Mouse (Mus musculus): ENCODE measurements around the gene Pdcd6. TPM values are rescaled to one million over a fixed set of nuclear protein-coding genes. Genes with fewer than 3 reads are reported as not detected.

The Pdcd6 gene
- total and polyA plus RNA-seq, 2 experiments from 2014 or later, result 60.3 to 90.8 TPM

DNA sequence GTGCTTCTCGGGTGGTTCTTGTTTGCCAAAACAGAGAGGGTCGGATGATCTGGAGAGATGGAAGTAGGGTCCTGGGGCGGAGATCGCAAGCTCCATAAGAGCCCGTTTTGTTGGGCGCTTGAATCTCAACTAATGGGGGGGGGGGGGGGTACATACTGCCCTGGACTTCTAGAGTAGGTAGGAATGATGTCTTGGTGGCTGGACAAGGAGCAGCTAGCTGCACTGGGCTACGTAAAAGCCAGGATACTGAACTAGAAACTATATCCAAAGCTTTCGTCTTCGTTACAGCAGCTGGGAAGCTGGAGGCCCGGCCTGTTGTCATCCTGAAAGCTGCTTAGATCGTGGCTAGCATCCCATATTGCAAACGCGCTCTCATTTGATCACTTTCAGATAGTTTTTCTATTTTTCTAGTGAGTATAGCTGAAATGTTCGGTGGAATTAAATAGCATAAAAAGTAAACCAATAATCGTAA lies 33.1 kb upstream of the Pdcd6 start:
- no peaks in the 10 kb centered on the region for H3K9me3 ChIP-seq (replicated peaks; ENCODE audit: control insufficient read depth, low read length)
- no peak for DNase-seq (ENCODE audit: low spot score)
- peak overlapping the region; percentile 89 for H3K4me3 ChIP-seq (ENCODE audit: low read depth, low read length)
- peak; percentile 22; the same call in 1 of the 2 replicates for ATAC-seq (ENCODE audit: insufficient read depth, low read depth)
- 1% methylated on average over 15 of the region's 15 CpGs for WGBS
- H3K27ac ChIP-seq (ENCODE audit: low read depth), result peak overlapping the region; percentile 99
- H3K9ac ChIP-seq (replicated peaks; ENCODE audit: low read depth, low read length), result peak overlapping the region; percentile 93
- H3K27me3 ChIP-seq (ENCODE audit: control insufficient read depth, insufficient read depth, low read length), result no peaks in the 10 kb centered on the region
- H3K36me3 ChIP-seq (replicated peaks; ENCODE audit: control insufficient read depth, insufficient read depth, low read length), result peaks cover 20% of the 10 kb centered on the region; the same call in 1 of the 2 replicates
- H3K4me2 ChIP-seq (ENCODE audit: low read depth, low read length), result peak overlapping the region; percentile 83
- H3K4me1 ChIP-seq (ENCODE audit: control insufficient read depth, insufficient read depth), result peaks cover 13% of the 10 kb centered on the region
- TF ChIP-seq EP300 (IDR thresholded peaks at IDR 0.05; ENCODE audit: low read depth) (no peak), CTCF (IDR thresholded peaks at IDR 0.05; ENCODE audit: low read depth) (no peak)

DNA sequence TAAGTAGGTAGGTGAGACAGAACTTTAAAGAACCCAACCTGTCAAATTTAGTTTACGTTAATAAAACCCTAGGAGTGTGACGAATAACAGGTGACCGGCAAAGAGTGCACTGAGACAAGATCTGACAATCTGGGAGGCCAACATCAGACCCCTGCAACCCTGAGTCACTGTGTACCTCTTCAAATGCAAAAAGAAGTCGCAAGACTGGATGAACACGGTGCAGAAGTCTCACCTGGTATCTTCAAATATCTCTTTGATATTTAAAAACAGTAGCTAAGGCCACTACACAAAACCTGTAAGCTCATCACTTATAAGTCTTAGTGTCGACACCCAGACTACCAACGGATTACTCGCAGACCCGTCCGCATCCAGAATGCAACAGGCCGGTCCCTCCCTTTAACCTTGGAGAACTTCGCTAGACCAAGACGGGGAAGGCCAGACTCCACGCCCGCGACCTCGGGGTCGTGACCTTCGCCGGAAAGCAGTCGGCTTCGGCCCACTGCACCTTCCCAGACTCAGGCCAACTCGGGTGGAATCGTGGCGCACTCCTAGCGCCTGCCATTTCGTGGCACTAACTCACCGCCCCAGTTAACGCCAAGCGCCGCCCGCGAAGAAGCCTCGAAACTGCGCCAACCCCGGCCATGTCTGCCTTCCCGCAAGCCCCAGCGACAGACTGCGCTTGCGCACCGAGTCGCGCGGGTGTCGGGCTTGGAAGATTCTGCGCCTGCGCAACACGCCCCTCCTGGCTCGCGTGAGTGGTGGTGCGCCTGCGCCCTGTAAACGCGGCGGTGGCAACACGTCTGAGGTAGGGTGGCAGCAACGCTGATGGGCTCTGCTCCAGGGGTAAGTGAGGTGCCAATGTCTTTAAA lies 32.4 kb upstream of the Pdcd6 start, which contains the start of the genes Sdha and Ccdc127:
TSS of gene Sdha (minus strand) at position 715 of the 869 bp plus-strand sequence.
TSS of gene Ccdc127 (plus strand) at position 744 of the 869 bp plus-strand sequence.
- under 1% methylated on average over 57 of the region's 57 CpGs for WGBS
- Histone ChIP-seq H3K36me3 (replicated peaks; ENCODE audit: control insufficient read depth, insufficient read depth, low read length) (peaks cover 19% of the 10 kb centered on the region; the same call in 1 of the 2 replicates), H3K9ac (replicated peaks; ENCODE audit: low read depth, low read length) (peak within 1 kb of the TSS; percentile 93), H3K9me3 (replicated peaks; ENCODE audit: control insufficient read depth, low read length) (no peaks in the 10 kb centered on the region), H3K4me1 (ENCODE audit: control insufficient read depth, insufficient read depth) (peaks cover 13% of the 10 kb centered on the region), H3K4me3 (ENCODE audit: low read depth, low read length) (peak within 1 kb of the TSS; percentile 89), H3K27ac (ENCODE audit: low read depth) (peak within 1 kb of the TSS; percentile 99), H3K4me2 (ENCODE audit: low read depth, low read length) (peak within 1 kb of the TSS; percentile 83), H3K27me3 (ENCODE audit: control insufficient read depth, insufficient read depth, low read length) (no peaks in the 10 kb centered on the region)
- TF ChIP-seq CTCF (IDR thresholded peaks at IDR 0.05; ENCODE audit: low read depth), result peak; percentile 17; the same call in 1 of the 2 replicates
- TF ChIP-seq EP300 (IDR thresholded peaks at IDR 0.05; ENCODE audit: low read depth), result no peak
- peak; percentile 94 for DNase-seq (ENCODE audit: low spot score)
- ATAC-seq (ENCODE audit: insufficient read depth, low read depth), result peak; percentile 98

DNA sequence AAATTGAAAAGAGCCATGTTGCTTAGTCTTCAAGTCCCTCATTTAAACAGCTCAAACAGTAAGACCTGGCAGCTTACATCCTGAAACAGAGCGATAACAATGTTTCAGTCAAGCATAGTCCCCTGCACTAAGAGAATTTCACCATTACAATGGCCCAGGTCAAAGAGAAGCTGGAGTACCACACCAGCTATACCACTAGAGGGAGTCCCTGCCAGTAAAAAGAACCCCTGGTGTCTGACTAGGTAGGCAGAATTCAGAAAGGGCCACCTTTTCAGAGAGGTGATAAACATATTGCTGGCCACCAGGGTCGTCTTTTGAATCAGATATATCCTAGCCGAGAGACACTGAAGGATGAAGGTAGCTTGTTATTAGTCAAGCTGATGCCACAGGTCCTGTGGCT lies 23.7 kb upstream of the Pdcd6 start:
- Histone ChIP-seq H3K4me2 (ENCODE audit: low read depth, low read length) (no peak overlapping the region), H3K27ac (ENCODE audit: low read depth) (no peak overlapping the region), H3K4me1 (ENCODE audit: control insufficient read depth, insufficient read depth) (no peaks in the 10 kb centered on the region), H3K9me3 (replicated peaks; ENCODE audit: control insufficient read depth, low read length) (no peaks in the 10 kb centered on the region), H3K4me3 (ENCODE audit: low read depth, low read length) (no peak overlapping the region), H3K27me3 (ENCODE audit: control insufficient read depth, insufficient read depth, low read length) (no peaks in the 10 kb centered on the region), H3K36me3 (replicated peaks; ENCODE audit: control insufficient read depth, insufficient read depth, low read length) (peaks cover 76% of the 10 kb centered on the region), H3K9ac (replicated peaks; ENCODE audit: low read depth, low read length) (no peak overlapping the region)
- ATAC-seq (ENCODE audit: insufficient read depth, low read depth), result peak; percentile 60; the same call in 1 of the 2 replicates
- 46% methylated on average over 3 of the region's 3 CpGs for WGBS
- peak; percentile 58 for DNase-seq (ENCODE audit: low spot score)
- TF ChIP-seq EP300 (IDR thresholded peaks at IDR 0.05; ENCODE audit: low read depth), result no peak
- peak; percentile 72 for TF ChIP-seq CTCF (IDR thresholded peaks at IDR 0.05; ENCODE audit: low read depth)

DNA sequence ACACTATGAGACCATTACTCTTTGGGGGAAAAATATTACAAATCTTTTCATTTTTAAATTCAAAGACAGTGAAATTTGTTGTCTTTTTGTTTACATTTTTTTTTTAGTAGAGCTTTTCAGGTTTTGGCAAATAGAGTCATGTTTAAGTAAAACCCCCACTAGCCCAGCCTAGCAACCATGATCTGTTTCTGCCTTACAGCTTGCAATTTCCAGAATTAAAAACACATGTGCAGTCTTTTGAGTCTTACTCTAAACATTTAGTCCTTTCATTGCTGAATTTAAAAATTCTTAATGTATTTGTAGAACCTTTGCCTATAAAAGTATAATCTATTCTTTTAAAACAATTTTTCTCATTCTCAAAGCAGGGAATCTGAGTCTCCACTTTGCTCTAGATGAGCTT lies 11.9 kb upstream of the Pdcd6 start:
- no peak for TF ChIP-seq EP300 (IDR thresholded peaks at IDR 0.05; ENCODE audit: low read depth)
- TF ChIP-seq CTCF (IDR thresholded peaks at IDR 0.05; ENCODE audit: low read depth), result no peak
- peaks cover 79% of the 10 kb centered on the region for H3K36me3 ChIP-seq (replicated peaks; ENCODE audit: control insufficient read depth, insufficient read depth, low read length)

DNA sequence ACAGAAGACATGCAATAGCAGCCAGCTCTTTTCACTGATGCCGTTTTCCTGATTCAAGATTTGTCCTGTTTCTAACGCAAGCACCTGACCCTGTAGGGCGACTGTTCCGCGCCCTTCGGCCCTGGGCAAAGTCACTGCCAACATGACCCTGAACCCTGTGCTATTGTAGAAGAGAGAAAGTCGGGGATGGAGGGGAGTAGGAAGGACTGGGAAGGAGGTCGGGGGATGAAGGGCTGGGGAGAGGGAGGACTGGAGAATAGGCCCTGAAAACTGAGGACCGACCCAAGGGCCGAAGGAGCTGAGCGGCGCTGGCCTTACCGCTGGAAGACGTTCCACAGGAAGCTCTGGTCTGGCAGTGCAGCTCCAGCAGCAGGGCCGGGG lies 601 bp downstream of the Pdcd6 start:
- no peaks in the 10 kb centered on the region for H3K27me3 ChIP-seq (ENCODE audit: control insufficient read depth, insufficient read depth, low read length)
- peaks cover 40% of the 10 kb centered on the region for H3K36me3 ChIP-seq (replicated peaks; ENCODE audit: control insufficient read depth, insufficient read depth, low read length)
- DNase-seq (ENCODE audit: low spot score), result no peak
- H3K4me3 ChIP-seq (ENCODE audit: low read depth, low read length), result peak overlapping the region; percentile 71
- peak overlapping the region; percentile 70 for H3K9ac ChIP-seq (replicated peaks; ENCODE audit: low read depth, low read length)
- WGBS, result under 1% methylated on average over 15 of the region's 15 CpGs
- H3K4me2 ChIP-seq (ENCODE audit: low read depth, low read length), result peak overlapping the region; percentile 67
- peak overlapping the region; percentile 71 for H3K27ac ChIP-seq (ENCODE audit: low read depth)
- H3K9me3 ChIP-seq (replicated peaks; ENCODE audit: control insufficient read depth, low read length), result no peaks in the 10 kb centered on the region
- peaks cover 12% of the 10 kb centered on the region for H3K4me1 ChIP-seq (ENCODE audit: control insufficient read depth, insufficient read depth)
- ATAC-seq (ENCODE audit: insufficient read depth, low read depth), result no peak
- TF ChIP-seq CTCF (IDR thresholded peaks at IDR 0.05; ENCODE audit: low read depth), result no peak
- no peak for TF ChIP-seq EP300 (IDR thresholded peaks at IDR 0.05; ENCODE audit: low read depth)

More for the DNA sequence above, 11.9 kb upstream of the Pdcd6 start:
- DNase-seq (ENCODE audit: low spot score), result no peak
- no peak overlapping the region for H3K4me2 ChIP-seq (ENCODE audit: low read depth, low read length)
- no peaks in the 10 kb centered on the region for H3K4me1 ChIP-seq (ENCODE audit: control insufficient read depth, insufficient read depth)
- no peak overlapping the region for H3K4me3 ChIP-seq (ENCODE audit: low read depth, low read length)
- H3K27me3 ChIP-seq (ENCODE audit: control insufficient read depth, insufficient read depth, low read length), result no peaks in the 10 kb centered on the region
- no peak overlapping the region for H3K9ac ChIP-seq (replicated peaks; ENCODE audit: low read depth, low read length)
- H3K27ac ChIP-seq (ENCODE audit: low read depth), result no peak overlapping the region
- no peak for ATAC-seq (ENCODE audit: insufficient read depth, low read depth)
- H3K9me3 ChIP-seq (replicated peaks; ENCODE audit: control insufficient read depth, low read length), result no peaks in the 10 kb centered on the region

Measured in heart, postnatal 0 days (tissue).